Mouse (Mus musculus): Measurements from ENCODE around the gene Stradb. TPM values are rescaled to one million over a fixed set of nuclear protein-coding genes. Genes with fewer than 3 reads are reported as not detected.

Gene Stradb
- polyA plus RNA-seq, 1 experiment from 2014 or later = 77.0 TPM

Other genes starting within 250 kb of the Stradb start
- 5.4 and 6.7 TPM in 2 replicates for gene Casp8, start 178.1 kb upstream of the Stradb start, polyA plus RNA-seq (2015; fragmentation: Nextera tagmentation; extraction: Ambion mirVana)
- gene Trak2, start 92 bp upstream of the Stradb start, polyA plus RNA-seq (2015; fragmentation: Nextera tagmentation; extraction: Ambion mirVana) = 16.2 and 17.9 TPM in 2 replicates
- gene C2cd6, start 121.4 kb downstream of the Stradb start, polyA plus RNA-seq (2015; fragmentation: Nextera tagmentation; extraction: Ambion mirVana) = not detected in 2 replicates
- 46.6 and 47.9 TPM in 2 replicates for gene Tmem237, start 146.9 kb downstream of the Stradb start, polyA plus RNA-seq (2015; fragmentation: Nextera tagmentation; extraction: Ambion mirVana)
- 0.46 and 0.59 TPM in 2 replicates for gene Mpp4, start 189.9 kb downstream of the Stradb start, polyA plus RNA-seq (2015; fragmentation: Nextera tagmentation; extraction: Ambion mirVana)